Comparison of ENCODE assay signal across 12 mouse cellular contexts in the genomic region with DNA sequence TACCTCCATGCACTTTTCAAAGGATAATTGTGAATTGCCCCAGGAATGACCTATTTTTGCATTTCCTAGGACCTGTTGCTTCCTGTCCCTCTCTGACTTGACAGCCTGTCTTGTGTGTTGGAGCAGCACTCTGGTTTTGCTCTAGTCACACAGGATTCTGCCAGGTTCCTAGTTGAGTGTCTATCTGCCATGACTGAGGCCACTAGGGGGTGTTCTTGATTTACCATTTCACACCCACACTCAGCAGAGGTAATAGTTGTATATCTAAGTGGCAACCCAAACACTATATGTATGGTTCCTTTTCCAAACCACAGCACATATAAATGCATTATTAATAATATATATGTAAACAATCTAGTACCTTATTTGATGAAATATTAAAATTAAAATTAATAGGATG. TPM values are rescaled to one million over a fixed set of nuclear protein-coding genes. Genes with fewer than 3 reads are reported as not detected.
DNase-seq lines count a peak whose midpoint lies in the region; ATAC-seq and TF ChIP-seq lines count a peak whose summit lies in the region.
"Had no signal": no experiment of that assay in that cellular context is flagged by ENCODE, and none has a peak within 500 bp of the region (broad histone marks: within the 10 kb centered on the region; RNA-seq: fewer than 3 reads in every experiment).

No protein-coding gene starts in this region.

- no peak overlapping the region for H3K9ac ChIP-seq in embryonic facial prominence, embryonic 11.5 days (replicated peaks; ENCODE audit: low read length)

- H3K36me3 ChIP-seq in embryonic facial prominence, embryonic 11.5 days (replicated peaks; ENCODE audit: control insufficient read depth, insufficient read depth, low read depth, low read length), result no peaks in the 10 kb centered on the region
- no peaks in the 10 kb centered on the region for H3K36me3 ChIP-seq in embryonic facial prominence, embryonic 10.5 days (replicated peaks)
- H3K36me3 ChIP-seq: hindbrain, embryonic 10.5 days had no signal

- H3K27me3 ChIP-seq in embryonic facial prominence, embryonic 11.5 days (ENCODE audit: control insufficient read depth, insufficient read depth, low read length), result no peaks in the 10 kb centered on the region
- H3K27me3 ChIP-seq in embryonic facial prominence, embryonic 10.5 days (replicated peaks; ENCODE audit: low read depth, poor library complexity, severe bottlenecking), result no peaks in the 10 kb centered on the region

- peak; percentile 11 for DNase-seq in embryonic facial prominence, embryonic 11.5 days (ENCODE audit: low spot score)
- DNase-seq in embryonic facial prominence, embryonic 10.5 days (ENCODE audit: low spot score), result no peak
- DNase-seq in layer of hippocampus, adult 2 months (ENCODE audit: low spot score in 2 of 2), result no peak
- DNase-seq in layer of hippocampus, adult 18-20 months (ENCODE audit: low spot score in 2 of 2), result no peak
- peak; percentile 14 to 40 for DNase-seq in B cell, adult 2 months
- DNase-seq in embryo, embryonic 10.5 days (ENCODE audit: low spot score), result peak; percentile 20
- no peak for DNase-seq in cerebellum, adult 9-11 months
- DNase-seq in layer of hippocampus, postnatal 25 days (ENCODE audit: extremely low spot score in 1 of 2, low spot score in 1 of 2), result no peak
- DNase-seq: gastrocnemius, postnatal 14 days; layer of hippocampus, postnatal 36 days; right cerebral cortex, postnatal 25 days had no signal

- no peak overlapping the region for H3K4me2 ChIP-seq in embryonic facial prominence, embryonic 11.5 days (ENCODE audit: low read depth, low read length)

- no peaks in the 10 kb centered on the region for H3K4me1 ChIP-seq in embryonic facial prominence, embryonic 11.5 days (ENCODE audit: control insufficient read depth, insufficient read depth, low read length)
- H3K4me1 ChIP-seq in embryonic facial prominence, embryonic 10.5 days, result no peaks in the 10 kb centered on the region
- H3K4me1 ChIP-seq: hindbrain, embryonic 10.5 days had no signal

- no peak overlapping the region for H3K4me3 ChIP-seq in embryonic facial prominence, embryonic 11.5 days (ENCODE audit: low read depth, low read length)
- H3K4me3 ChIP-seq in embryonic facial prominence, embryonic 10.5 days, result no peak overlapping the region
- no peak overlapping the region for H3K4me3 ChIP-seq in layer of hippocampus, adult 2 months
- H3K4me3 ChIP-seq: hindbrain, embryonic 10.5 days had no signal

- H3K9me3 ChIP-seq in embryonic facial prominence, embryonic 11.5 days (replicated peaks; ENCODE audit: control insufficient read depth, low read length), result no peaks in the 10 kb centered on the region
- H3K9me3 ChIP-seq in embryonic facial prominence, embryonic 10.5 days, result peaks cover under 1% of the 10 kb centered on the region; the same call in 1 of the 2 replicates

- no peak for ATAC-seq in embryonic facial prominence, embryonic 11.5 days (replicated peaks; ENCODE audit: insufficient number of reproducible peaks, low FRiP score, low TSS enrichment, low read depth)

- no peak overlapping the region for H3K27ac ChIP-seq in embryonic facial prominence, embryonic 11.5 days (replicated peaks; ENCODE audit: low read depth, low read length)
- no peak overlapping the region for H3K27ac ChIP-seq in embryonic facial prominence, embryonic 10.5 days (replicated peaks)
- no peak overlapping the region for H3K27ac ChIP-seq in layer of hippocampus, adult 2 months
- H3K27ac ChIP-seq: hindbrain, embryonic 10.5 days had no signal

- peak; percentile 62 for TF ChIP-seq CTCF in layer of hippocampus, adult 2 months (conservative IDR thresholded peaks at IDR 0.05)

RNA-seq across cellular contexts. Expression of gene Calcb, which starts 26.1 kb away (rescaled TPM):
- 0.60 and 0.66 TPM in 2 replicates for polyA plus RNA-seq in embryonic facial prominence, embryonic 11.5 days (2014; fragmentation: Nextera tagmentation; extraction: Ambion mirVana)
- polyA plus RNA-seq in embryonic facial prominence, embryonic 10.5 days (2016; fragmentation: Nextera tagmentation; extraction: Ambion mirVana), result not detected in 2 replicates
- total RNA-seq in layer of hippocampus, adult 2 months (2021), result under 1 TPM in 1 of 2 experiments, not detected in 1; 0.71 TPM
- total RNA-seq in layer of hippocampus, adult 18-20 months (2021), result under 1 TPM in 1 of 2 experiments, not detected in 1; 0.57 TPM
- total RNA-seq in layer of hippocampus, postnatal 25 days (2021), result under 1 TPM; 0.47 to 0.52 TPM
- total RNA-seq: gastrocnemius, postnatal 14 days; layer of hippocampus, postnatal 36 days had no signal
- polyA plus RNA-seq: hindbrain, embryonic 10.5 days had no signal

RNA-seq across cellular contexts. Expression of gene Insc, which starts 51.2 kb away (rescaled TPM):
- 5.1 and 5.6 TPM in 2 replicates for polyA plus RNA-seq in embryonic facial prominence, embryonic 11.5 days (2014; fragmentation: Nextera tagmentation; extraction: Ambion mirVana)
- 5.5 and 6.4 TPM in 2 replicates for polyA plus RNA-seq in embryonic facial prominence, embryonic 10.5 days (2016; fragmentation: Nextera tagmentation; extraction: Ambion mirVana)
- 1 to 10 TPM; 3.7 to 4.6 TPM for total RNA-seq in layer of hippocampus, adult 2 months (2021)
- total RNA-seq in layer of hippocampus, adult 18-20 months (2021), result 1 to 10 TPM; 3.9 to 5.6 TPM
- total RNA-seq in layer of hippocampus, postnatal 25 days (2021), result 1 to 10 TPM; 4.9 to 5.4 TPM

RNA-seq across cellular contexts. Expression of gene Calca, which starts 56.2 kb away (rescaled TPM):
- 9.7 and 11.7 TPM in 2 replicates for polyA plus RNA-seq in embryonic facial prominence, embryonic 11.5 days (2014; fragmentation: Nextera tagmentation; extraction: Ambion mirVana)
- polyA plus RNA-seq in embryonic facial prominence, embryonic 10.5 days (2016; fragmentation: Nextera tagmentation; extraction: Ambion mirVana), result 3.1 and 3.9 TPM in 2 replicates
- 1 to 10 TPM; 1.0 to 1.2 TPM for total RNA-seq in layer of hippocampus, adult 2 months (2021)
- total RNA-seq in layer of hippocampus, adult 18-20 months (2021), result 1 to 10 TPM; 1.4 to 1.9 TPM
- 1 to 10 TPM; 1.2 to 1.9 TPM for total RNA-seq in layer of hippocampus, postnatal 25 days (2021)
- total RNA-seq: gastrocnemius, postnatal 14 days had no signal

Comparison
In these comparisons a context has a peak if more than half of its experiments do, and no peak if none do; other contexts are left out.
1. DNase-seq: peak in embryonic facial prominence, embryonic 11.5 days (single experiment), B cell, adult 2 months (2 of 2) and embryo, embryonic 10.5 days (single experiment); none in embryonic facial prominence, embryonic 10.5 days (single experiment), layer of hippocampus, adult 2 months (0 of 2), layer of hippocampus, adult 18-20 months (0 of 2), cerebellum, adult 9-11 months (single experiment) and layer of hippocampus, postnatal 25 days (0 of 2).